ENCODE assay signal across 14 mouse cellular contexts in the genomic region with DNA sequence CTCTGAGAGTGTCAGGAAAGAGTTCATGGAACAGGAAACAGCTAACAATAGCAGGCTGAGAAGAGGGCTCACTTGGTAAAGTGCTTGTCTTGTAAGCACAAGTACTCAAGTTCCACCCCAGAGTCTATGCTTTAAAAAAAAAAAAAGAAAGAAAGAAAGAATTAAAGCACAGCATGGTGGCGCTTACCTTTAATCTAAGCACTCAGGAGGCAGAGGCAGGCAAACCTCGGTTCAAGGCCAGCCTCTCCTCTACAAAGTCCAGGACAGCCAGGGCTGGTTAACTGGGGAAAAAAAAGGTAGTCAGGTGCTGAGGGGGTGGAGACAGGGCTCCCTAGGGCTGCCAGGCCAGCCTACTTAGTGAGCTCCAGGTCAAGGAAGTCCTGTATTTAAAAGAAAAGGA.
A peak's percentile ranks its signal among the peaks of the same experiment; 100 is the strongest.
DNase-seq lines count a peak whose midpoint lies in the region.
"Had no signal": no experiment of that assay in that cellular context is flagged by ENCODE, and none has a peak within 500 bp of the region (broad histone marks: within the 10 kb centered on the region; RNA-seq: fewer than 3 reads in every experiment).

No protein-coding gene starts in this region.

- intact Hi-C loops in heart, postnatal 25 days (cut with DNase I), result no loop called here

- peak; percentile 66 for DNase-seq in heart, adult 11 months
- no peak for DNase-seq in heart, postnatal 25 days (ENCODE audit: low spot score)
- peak; percentile 69 for DNase-seq in ES-CJ7 (ENCODE audit: low read depth, low spot score)
- peak; percentile 78 for DNase-seq in R1 (ENCODE audit: low read depth, low spot score)
- DNase-seq in ZHBTc4 (ENCODE audit: low read depth, low spot score), result peak; percentile 79
- no peak for DNase-seq in thymus, postnatal 36 days
- no peak for DNase-seq in embryo, embryonic 10.5 days (ENCODE audit: low spot score)
- DNase-seq: B cell, adult 2 months; cerebellum, adult 11-12 months; cerebellum, adult 2 months; cerebellum, adult 9-10 months; cerebellum, postnatal 10 days; cerebellum, postnatal 25 days; embryo, embryonic 11 days had no signal

Comparison
In these comparisons a context has a peak if more than half of its experiments do, and no peak if none do; other contexts are left out.
1. DNase-seq: peak in heart, adult 11 months (single experiment), ES-CJ7 (single experiment), R1 (single experiment) and ZHBTc4 (single experiment); none in heart, postnatal 25 days (single experiment), thymus, postnatal 36 days (0 of 2) and embryo, embryonic 10.5 days (single experiment).